Mouse (Mus musculus) left cerebral cortex, adult 8-10 months (tissue): Measurements from ENCODE around the gene Gm3285. TPM values are rescaled to one million over a fixed set of nuclear protein-coding genes. Genes with fewer than 3 reads are reported as not detected.
A peak's percentile ranks its signal among the peaks of the same experiment; 100 is the strongest.

Source experiments
- DNase-seq, 2 experiments: peaks; one replicate each; pipeline ENCODE4 v3.0.0; 2022; ENCODE audit warnings: low spot score in 2 of 2
- total RNA-seq, 4 experiments: library from RNA; stranded (reverse); gene quantifications; 2 replicates each; pipeline ENCODE4 v1.2.4; 2022

The Gm3285 gene
- total RNA-seq, 4 experiments from 2014 or later, result not detected

DNA sequence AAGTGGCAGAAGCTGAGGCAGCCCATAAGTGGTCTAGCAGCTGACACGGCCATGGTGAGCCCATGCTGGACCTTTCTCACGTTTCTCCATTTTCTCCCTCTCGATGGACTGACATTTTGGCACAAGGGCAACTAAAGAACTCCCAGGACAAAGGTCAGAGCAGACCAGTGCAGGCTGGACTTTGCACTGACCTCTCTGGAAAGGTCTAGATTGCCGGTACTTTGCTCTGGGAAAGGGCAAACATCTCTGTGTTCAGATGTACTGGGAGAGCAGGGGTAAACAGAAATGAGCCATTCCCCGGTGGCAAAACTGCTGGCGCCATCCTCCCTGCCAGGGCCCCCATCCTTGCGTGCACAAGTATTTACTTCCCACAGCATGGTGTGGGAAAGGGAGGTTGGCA, 38.4 kb downstream of the Gm3285 start:
- no peak for DNase-seq

DNA sequence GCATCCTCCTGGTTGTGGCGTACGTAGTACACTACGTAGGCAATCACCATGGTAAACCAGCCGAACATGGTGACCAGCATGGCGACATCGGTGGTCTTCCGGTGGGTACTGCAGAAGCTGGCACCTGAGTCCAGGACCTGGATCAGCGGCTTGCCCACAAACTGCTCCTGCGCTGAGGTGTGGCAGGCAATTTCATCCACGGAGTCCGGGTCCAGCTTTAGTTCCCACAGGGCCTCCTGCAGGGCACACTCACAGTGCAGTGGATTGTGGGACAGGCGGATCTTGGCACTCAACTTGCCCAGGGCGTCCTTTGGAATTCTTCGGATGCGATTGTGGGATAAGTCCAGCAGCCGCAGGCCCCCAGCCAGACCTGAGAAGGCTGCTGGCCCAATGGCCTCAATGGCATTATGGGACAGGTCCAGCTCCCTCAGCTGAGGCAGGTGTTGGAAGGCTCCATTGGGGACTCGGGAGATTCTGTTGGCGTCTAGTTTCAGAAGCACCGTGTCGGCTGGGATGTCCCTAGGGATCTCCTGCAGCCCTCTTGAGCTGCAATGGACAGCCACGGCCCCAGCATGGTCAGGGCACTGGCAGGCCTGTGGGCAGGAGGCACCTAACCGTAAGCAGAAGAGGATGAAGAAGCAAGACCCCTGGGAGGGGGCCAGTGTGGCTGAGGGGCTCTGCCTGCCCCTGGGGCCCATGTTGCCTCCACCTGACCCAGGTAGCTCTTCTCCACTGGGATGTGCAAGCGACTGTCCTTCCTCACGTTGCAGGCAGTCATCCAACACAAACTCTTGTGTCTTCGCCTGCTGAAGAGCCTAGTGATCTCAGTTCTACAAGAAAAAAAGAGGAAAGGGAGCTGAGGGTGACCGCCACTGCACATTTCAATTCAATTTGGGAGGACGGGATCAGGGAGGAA, 39.4 kb downstream of the Gm3285 start:
- DNase-seq, result no peak

DNA sequence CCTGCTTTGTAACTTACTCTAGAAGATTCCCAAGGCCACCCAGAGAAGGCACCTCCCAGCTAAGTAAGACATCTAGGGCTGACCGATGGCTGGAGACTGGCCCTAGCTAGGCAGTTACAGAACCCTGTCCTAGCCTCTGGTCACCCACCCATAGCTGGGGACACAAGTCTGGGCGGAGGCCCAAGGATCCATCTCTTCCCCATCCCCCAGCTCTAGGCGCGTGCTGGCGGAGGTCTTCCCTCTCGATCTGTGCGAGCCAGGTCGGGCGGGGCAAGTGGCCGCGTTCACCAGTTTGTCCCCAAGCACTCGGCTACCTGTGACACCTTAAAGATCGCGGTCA, 40.1 kb downstream of the Gm3285 start:
- DNase-seq, result peak in 1 of 2 experiments; percentile 21

DNA sequence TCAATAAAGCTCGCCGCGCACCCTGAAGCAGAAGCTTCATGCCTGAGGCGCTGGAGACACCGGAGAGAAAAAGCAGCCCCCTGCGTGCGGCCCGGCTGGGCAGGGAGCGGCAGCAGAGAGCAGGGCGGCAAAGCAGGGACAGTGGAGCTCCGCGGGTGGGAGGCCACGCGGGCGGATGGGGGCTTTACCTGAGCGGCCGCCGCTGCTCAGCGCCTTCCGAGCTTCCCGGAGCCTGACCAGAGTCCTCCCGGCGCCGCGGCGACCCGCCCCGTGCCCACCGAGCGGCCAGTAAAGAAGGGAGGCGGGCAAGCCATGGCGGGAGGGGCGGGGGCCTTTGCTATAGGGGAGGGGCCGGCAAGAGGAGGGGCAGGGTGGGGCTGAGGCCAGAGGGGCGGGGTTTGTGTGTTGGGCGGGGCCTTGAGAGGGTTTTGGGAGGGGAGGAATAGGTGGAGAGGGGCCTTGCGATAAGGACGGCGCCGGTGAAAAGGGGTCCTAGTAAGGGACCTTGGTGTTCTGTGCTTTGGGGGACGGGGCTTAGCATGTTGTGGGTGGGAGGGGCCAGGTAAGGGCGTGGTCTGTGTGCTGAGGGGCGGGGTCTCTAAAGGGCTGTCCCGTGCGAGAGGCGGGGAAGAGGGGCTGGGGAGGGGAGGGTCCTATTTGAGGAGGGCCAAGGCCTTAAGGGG, 40.6 kb downstream of the Gm3285 start, which contains the start of gene Lrrc3:
Gene Lrrc3, minus strand, starts transcription at position 326 of the 683 bp plus-strand sequence.
- DNase-seq, result peak; percentile 43 to 51

DNA sequence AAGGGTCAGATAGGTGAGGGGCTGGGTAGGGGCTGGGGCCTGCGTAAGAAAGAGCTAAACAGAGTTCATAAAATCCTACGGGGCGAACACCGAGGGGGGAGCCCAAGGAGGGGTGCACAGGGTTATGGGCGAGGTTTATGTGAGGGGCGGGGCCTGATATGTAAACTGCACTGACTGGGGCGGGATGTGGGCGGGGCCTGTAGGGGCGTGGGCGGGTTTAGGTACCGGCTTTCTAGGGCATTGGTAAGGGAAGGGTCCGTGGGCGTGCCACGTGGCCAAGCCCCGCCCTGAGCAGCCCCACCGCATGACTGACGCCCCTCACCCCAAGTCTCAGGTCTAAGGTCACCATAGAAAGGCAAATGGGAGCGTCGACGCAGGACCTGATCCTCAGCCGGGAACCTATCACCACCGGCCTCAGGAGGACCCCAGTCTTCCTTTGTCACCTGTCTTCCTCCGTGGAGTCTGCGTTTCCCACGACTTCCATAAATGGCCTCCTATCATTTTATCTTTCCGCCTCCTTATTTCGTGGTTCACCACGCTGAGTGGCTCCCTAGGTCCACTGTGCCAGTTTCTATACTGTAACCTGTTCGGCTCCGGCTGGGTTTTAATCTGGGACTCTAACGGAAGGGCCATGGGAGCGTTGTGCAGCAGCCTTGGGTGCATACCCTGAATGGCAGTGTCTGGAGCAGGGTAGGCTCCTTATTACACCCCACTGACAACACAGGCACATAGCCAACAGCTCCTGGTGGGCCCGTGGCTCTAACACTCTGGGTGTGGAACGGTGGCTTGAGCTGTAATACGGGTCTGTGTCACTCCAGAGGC, 41.3 kb downstream of the Gm3285 start:
- peak; percentile 39 to 85 for DNase-seq

Other genes starting within 250 kb of the Gm3285 start
- 10 to 100 TPM; 44.8 to 51.1 (median 49.0) TPM for gene Ube2g2, start 239.7 kb upstream of the Gm3285 start, total RNA-seq
- gene Tspear, start 175.4 kb upstream of the Gm3285 start, total RNA-seq, result 1 to 10 TPM in 1 of 4 experiments, under 1 TPM in 3; 0.35 to 1.1 (median 0.74) TPM
- not detected for gene Gm19402, start 171.2 kb upstream of the Gm3285 start, total RNA-seq
- gene Gm9508, start 164.7 kb upstream of the Gm3285 start, total RNA-seq, result not detected
- not detected for gene Gm10272, start 155.3 kb upstream of the Gm3285 start, total RNA-seq
- gene Gm10024, start 150.5 kb upstream of the Gm3285 start, total RNA-seq, result not detected
- not detected for gene Gm10142, start 146.2 kb upstream of the Gm3285 start, total RNA-seq
- gene Krtap12-1, start 141.4 kb upstream of the Gm3285 start, total RNA-seq, result not detected
- not detected for gene Gm10100, start 135.5 kb upstream of the Gm3285 start, total RNA-seq
- gene Gm18596, start 119.3 kb upstream of the Gm3285 start, total RNA-seq, result not detected
- gene Gm9736, start 110.6 kb upstream of the Gm3285 start, total RNA-seq, result not detected
- gene Gm3233, start 102.3 kb upstream of the Gm3285 start, total RNA-seq, result not detected
- gene Gm3238, start 90.7 kb upstream of the Gm3285 start, total RNA-seq, result not detected
- not detected for gene Gm7138, start 85.0 kb upstream of the Gm3285 start, total RNA-seq
- not detected for gene Gm3250, start 79.4 kb upstream of the Gm3285 start, total RNA-seq
- not detected for gene Gm7137, start 73.8 kb upstream of the Gm3285 start, total RNA-seq
- gene Gm9639, start 66.9 kb upstream of the Gm3285 start, total RNA-seq, result not detected
- not detected for gene Gm19668, start 62.8 kb upstream of the Gm3285 start, total RNA-seq
- gene Gm9507, start 50.1 kb upstream of the Gm3285 start, total RNA-seq, result not detected
- gene Gm2696, start 47.3 kb upstream of the Gm3285 start, total RNA-seq, result not detected
- gene Krtap10-4, start 34.9 kb upstream of the Gm3285 start, total RNA-seq, result not detected
- not detected for gene Krtap10-10, start 26.0 kb upstream of the Gm3285 start, total RNA-seq
- gene Gm36176, start 15.2 kb upstream of the Gm3285 start, total RNA-seq, result not detected
- not detected for gene Gm10318, start 9.1 kb upstream of the Gm3285 start, total RNA-seq
- 10 to 100 TPM in 3 of 4 experiments, 1 to 10 TPM in 1; 9.3 to 10.8 (median 10.4) TPM for gene Lrrc3, start 40.6 kb downstream of the Gm3285 start, total RNA-seq
- 10 to 100 TPM; 49.9 to 64.9 (median 51.2) TPM for gene Trpm2, start 108.6 kb downstream of the Gm3285 start, total RNA-seq
- gene 1810043G02Rik, start 116.5 kb downstream of the Gm3285 start, total RNA-seq, result 10 to 100 TPM; 28.1 to 37.1 (median 34.4) TPM
- 100 to 1,000 TPM; 149 to 184 (median 161) TPM for gene Pfkl, start 148.1 kb downstream of the Gm3285 start, total RNA-seq
- 1 to 10 TPM in 1 of 4 experiments, under 1 TPM in 1, not detected in 2; 0.77 to 1.4 TPM for gene Dnmt3l, start 180.0 kb downstream of the Gm3285 start, total RNA-seq
- under 1 TPM in 3 of 4 experiments, not detected in 1; 0.23 to 0.97 (median 0.37) TPM for gene Aire, start 181.6 kb downstream of the Gm3285 start, total RNA-seq
- 1 to 10 TPM; 2.5 to 4.1 (median 3.7) TPM for gene Icosl, start 207.3 kb downstream of the Gm3285 start, total RNA-seq